Mouse (Mus musculus) embryo, embryonic 11.5 days (tissue): Measurements from ENCODE around the gene Tox2.

Source experiments
- DNase-seq: peaks from one replicate; pipeline ENCODE4 v3.0.0-alpha.2; 2012; ENCODE audit warnings: low read depth, low spot score

The Tox2 gene

GRCm38 (mm10) chr2:163362940-163363921 is 160.3 kb downstream of the Tox2 start:
- DNase-seq, result no peak

DNA sequence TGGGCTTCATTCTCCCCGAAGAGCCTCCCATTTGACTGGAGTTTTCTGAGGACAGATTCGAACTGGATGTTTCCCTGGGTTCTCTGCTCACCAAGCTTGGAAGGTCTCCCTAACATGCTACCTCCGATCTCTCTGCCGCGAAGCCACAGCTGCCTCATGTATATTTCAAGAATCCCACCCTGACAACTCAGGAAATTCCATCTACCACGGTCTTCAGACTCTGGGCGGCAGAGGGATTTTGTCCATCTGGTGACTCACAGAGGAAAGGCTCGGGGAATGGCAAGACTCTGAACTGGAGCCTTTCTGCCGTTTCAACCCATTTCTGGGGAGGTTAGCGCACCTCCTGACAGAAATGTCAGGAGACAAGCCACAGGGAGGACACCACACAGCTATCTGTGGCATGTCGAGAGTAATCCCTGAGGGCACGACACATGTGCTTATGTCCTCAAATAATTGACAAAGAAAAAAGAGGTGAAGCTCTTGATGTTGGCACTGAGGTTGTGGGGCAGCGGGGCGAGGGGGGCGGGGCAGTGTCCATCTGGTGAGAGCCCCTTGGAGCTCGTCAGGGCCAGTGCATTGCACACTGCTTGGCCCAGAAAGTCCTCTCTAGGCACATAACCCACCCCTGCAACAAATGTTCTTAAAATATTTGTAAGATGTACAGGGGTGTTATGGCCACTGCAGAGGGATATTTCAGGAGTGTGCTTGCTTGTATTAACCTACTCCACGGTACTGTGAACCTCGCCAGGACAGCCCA is 162.0 kb downstream of the Tox2 start:
- DNase-seq, result no peak

DNA sequence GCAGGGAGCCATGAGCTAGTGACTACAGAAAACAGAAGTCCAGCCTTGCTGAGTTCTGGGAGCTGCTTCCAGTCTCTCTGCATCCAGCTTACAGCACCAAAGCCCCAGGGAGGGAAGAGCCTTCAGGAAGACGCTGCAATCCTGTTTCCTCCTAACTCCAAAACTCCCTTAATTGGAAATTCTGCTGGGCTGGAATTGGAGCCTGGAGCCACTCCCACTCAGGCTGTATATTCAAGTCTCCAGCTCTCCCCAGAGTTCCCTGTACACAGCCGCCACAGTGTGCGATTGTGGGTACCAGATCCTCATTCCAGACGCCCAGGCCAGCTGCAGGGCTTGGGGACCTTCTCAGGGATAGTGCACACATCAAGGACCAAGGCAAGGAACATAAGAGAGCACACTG is 167.2 kb downstream of the Tox2 start:
- DNase-seq, result no peak

DNA sequence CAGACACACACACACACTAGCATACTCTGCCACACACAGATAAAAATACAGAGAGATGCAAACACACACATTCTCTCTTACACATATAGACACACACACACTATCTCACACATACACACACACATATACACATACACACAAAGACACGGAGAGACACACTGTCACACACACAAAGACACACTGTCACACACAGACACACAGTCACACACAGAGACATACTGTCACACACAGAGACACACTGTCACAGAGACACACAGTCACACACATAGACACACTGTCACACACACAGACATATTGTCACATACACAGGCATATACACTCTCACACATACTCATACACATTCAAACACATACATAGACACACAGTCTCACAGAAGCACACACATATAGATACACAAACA is 169.7 kb downstream of the Tox2 start:
- DNase-seq, result no peak
